Mouse (Mus musculus) layer of hippocampus, adult 8-10 months (tissue): ENCODE results near the gene Vps13d. TPM values are rescaled to one million over a fixed set of nuclear protein-coding genes. Genes with fewer than 3 reads are reported as not detected.

ENCODE experiments used
- DNase-seq, 2 experiments: peaks; one replicate each; pipeline ENCODE4 v3.0.0; 2022; ENCODE audit warnings: low spot score in 2 of 2
- total RNA-seq, 4 experiments: library from RNA; stranded (reverse); gene quantifications; 2 replicates each; pipeline ENCODE4 v1.2.4; 2022

Vps13d gene
- total RNA-seq, 4 experiments from 2014 or later = 62.7 to 72.9 (median 68.3) TPM

DNA sequence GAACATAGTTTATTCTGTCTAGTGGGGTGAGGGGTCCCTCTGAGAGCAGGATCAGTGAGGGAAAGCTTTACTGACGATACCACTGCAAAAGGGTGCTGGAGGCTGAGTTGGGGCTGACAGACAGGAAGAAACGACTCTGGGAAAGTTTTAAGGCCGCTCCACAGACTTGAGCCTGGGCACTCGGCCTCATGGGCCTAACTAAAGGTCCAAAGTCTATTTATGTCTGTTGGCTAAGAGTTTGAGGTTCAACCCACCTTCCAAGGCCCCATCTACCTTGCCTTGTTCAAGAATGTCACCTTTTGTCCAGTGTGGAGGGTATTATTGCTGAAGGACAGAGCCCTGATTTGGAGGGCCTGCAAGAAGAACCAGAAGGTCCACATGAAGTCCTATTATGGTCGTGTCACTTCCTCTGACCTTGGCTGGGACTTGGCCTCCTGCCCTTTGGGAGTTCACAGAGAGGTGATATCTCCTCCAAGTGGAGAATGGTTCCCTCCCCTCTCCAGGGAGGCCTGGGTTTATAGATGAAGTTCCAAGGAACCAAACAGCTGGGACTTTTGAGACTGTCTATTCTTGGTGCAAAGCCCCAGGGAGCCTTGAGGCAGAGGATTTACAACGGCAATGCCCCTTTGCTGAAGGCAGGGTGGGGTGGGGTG lies 246.9 kb downstream of the Vps13d start:
- DNase-seq = no peak

DNA sequence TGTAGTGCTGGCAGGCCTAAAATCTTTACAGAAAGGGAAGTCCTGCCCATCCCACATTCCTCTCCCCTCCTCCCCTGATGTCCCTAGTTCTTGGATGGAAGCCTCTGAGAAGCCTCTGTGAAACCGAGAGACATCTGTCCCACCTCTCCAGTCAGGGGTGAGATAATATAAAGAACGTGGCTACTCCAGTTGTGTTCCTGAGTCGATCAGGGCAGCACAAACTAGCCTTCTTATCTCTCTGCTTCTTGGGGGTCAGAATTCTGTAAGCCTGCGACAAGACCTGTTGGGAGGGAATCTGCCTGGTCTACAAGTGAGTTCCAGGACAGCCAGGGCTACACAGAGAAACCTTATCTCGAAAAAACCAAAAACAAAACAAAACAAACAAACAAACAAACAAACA lies 251.5 kb downstream of the Vps13d start:
- DNase-seq = no peak

DNA sequence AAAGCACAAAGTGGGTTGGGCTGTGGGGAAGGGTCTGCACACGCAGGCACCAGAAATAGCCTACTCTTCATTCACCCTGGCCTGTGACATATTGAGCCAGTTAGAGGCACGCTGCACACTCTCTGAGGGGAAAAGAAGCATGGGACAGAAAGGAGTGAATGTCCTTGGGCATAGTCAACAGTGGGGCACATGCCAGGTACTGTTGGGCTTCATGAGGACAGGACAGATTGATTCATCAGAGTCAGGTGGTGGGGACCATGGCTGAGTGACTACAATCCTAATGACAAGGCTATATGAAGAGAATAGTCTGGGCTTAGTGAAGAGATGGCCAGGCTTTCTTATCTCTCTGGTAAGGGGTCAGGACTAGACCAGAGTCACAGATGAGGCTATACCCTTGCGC lies 252.4 kb downstream of the Vps13d start:
- no peak for DNase-seq

DNA sequence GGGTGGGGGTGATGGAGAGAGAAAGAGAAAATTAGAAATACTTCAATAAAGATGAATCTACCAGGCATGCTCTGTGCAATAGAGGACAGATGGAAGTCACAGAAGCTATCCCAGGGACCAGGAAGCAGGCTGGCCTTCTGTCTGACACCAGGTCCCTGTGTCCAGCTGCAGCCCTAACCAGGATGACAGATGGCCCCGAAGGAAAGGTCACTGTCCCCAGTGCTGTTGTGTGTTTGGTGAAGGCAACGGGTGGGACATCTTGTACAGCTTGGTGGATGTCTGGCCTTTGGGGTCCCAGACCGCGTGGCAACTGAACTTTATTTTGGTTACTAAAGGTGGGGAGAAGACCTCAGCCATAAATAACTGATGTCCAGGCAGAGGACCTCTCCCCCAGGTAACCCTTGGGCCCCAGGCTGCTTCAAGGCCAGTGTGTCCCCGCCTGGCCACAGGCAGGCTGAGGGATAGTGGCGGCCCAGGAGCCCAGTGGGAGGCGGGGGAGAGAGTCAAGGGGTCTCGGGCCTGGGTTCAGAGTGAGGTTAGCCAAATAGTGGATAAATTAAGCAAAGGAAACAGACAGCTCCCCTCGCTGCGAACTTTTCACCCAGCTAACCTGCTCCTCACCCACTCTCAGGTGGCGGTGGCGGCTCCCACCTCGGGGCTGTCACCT lies 253.9 kb downstream of the Vps13d start:
- no peak for DNase-seq

DNA sequence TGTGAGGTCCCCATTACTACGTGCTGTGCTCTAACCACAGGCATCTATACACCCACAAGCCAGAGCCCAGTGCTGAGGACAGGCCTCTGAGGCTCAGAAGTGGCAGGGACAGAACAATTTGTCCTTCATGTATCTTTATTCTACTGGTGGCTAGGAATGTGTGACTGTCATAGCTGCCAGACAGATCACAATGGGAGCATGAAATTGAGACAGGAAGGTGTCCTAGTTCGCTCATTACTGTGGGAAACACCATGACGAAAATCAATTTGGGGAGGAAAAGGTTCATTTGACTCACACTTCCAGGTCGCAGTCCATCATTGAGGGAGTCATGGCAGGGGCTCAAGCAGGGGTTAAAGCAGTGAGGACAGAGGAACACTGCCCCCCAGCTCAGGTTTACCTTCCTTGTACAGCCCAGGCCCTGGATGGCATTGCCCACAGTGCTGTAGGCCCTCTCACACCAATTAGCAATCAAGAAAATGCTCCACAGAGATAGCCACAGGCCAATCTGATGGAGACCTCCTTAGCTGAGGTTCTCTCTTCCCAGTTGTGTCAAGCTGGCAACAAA lies 254.9 kb downstream of the Vps13d start:
- no peak for DNase-seq

DNA sequence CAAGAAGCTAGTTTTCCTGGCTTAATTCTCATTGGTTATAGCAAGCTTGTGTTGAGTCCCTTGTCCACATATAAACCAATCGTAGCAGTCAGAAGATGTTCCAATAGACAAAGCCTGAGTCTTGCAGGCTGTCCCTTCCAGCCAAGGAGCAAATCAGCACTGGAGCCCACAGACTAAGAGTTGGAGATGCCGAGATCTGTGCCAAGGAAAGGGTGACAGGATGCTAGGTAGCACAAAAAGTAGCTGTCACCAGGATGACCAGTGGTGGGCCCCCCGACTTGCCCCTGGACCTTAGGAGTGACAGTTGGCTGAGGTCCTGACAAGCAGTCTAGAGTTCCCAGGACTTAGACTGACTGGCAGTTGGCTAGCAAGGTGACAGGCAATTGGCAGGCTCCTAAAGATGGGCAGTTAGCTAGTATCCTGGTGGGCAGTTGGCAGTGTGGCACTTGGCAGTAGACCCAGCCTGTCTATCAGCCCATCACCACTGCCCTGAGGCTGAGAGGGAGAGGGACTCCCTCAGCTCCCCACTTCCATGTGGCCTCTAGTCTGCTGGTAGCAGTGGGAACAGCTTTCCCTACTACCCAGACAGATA lies 258.1 kb downstream of the Vps13d start:
- DNase-seq = no peak

DNA sequence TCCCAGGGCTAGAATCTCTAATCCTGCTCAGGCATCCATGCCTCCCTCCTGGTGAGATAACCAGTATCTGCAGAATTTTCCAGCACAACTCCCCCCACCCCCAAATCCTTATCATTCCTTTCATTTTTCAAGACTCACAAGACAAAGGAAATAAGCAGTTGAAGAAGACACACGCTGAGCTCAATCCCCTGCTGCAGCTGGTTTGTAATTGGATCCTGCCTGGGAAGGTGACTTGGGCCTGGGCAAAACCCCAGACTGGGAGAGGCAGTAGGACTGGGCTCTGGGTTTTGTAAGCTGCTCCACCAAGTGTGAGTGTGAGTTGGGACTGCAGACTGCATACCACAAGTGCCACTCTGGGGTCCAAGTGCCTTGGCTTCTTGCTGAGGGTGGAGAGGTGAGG lies 260.3 kb downstream of the Vps13d start:
- no peak for DNase-seq

DNA sequence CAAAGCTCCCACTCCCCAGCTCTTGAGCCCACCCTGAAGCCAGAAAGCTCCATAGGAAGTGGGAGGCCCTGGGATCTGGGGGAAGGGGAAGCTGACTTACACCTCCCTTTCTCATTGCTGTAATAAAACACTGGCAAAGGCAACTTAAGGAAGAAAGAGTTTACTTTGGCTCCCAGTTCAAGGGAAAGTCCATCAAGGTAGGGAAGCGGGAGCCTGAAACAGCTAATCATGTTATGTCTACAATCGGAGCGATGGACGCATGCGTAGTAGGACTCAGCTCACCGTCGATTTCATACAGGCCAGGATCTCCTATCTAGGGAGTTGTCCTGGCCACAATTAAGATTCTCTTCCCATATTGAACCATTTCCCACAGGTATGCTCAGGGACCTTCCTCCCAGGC lies 263.6 kb downstream of the Vps13d start:
- no peak for DNase-seq

DNA sequence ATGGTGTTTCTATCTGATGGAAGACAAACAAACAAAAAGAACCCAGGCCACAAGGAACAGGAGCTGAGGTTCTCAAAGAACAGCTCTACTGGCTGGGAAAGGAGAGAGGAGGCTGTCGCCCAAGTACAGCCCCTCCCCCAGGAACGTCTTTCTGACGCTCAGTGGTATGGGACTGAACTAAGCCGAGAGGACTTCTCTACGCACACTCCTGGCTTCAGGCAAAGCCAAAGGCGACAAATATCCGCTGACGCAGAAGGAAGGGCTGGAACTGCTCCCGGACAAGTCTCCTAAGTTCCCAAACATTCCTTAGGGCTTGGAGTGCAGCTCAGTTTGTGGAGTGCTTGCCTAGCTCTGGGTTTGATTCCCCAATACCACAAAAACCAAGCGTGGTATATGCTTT lies 264.4 kb downstream of the Vps13d start:
- DNase-seq = peak; percentile 21 to 45

DNA sequence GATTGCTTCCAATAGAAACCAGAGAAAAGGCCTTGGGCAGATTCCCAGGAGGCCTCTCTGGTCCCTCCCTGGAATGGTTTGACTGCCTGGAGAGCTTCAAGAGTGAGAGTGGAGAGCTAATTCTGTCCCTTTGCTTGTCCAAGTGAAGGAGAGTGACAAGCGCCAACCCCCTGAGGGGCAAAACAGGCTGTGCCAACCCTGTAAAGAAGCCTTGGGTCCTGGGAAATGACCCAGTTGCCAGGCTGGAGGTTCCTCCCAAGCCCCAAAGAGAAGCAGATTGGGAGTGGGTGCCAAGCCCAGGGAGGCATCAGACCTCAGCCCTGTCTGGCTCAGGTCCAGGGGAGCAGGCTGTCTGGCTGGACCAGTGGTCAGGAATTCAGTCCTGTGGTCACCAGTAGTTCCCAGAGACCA lies 265.0 kb downstream of the Vps13d start:
- DNase-seq = peak; percentile 81

DNA sequence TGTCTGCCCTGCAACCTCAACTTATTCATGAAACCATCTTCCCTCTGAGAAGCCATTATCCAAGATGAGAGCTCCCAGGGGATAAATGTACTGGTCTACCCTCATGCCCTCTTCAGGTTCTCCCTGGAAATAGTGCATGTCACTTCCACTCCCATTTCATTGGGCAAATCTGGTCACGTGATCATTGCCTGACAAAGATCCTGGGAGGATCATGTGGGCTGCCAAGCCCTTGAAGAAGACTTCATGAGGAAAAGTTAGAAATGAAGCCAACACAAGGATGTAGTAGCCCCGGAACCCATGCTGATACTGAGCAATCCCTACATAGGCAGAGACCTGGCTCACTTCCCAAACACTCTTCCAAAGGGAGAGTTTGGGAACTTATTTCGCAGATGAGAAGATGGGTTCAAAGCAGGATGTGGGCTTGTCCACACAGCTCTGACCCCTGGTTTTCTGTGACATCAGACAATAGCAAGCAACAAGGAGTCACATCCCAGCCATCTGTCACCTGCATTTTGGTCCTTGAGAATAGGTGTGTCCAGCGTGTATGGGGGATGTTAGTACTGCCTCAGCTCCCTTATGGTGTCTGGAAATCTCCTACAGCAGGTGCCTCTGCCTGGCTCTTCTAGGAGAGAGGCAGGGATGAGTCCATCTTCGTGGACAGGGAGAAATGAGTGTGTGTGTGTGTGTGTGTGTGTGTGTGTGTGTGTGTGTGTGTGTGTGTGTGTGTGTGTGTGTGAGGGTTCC lies 265.9 kb downstream of the Vps13d start:
- no peak for DNase-seq

Other genes starting within 250 kb of the Vps13d start
- gene Tnfrsf1b, start 51.9 kb upstream of the Vps13d start, total RNA-seq = 1 to 10 TPM; 2.7 to 6.6 (median 4.6) TPM
- gene Tnfrsf8, start 120.2 kb upstream of the Vps13d start, total RNA-seq = 1 to 10 TPM in 1 of 4 experiments, under 1 TPM in 3; 0.61 to 1.3 (median 0.74) TPM